Mouse (Mus musculus) testis, adult 2 months (tissue): ENCODE results near the gene Aqp6. TPM values are rescaled to one million over a fixed set of nuclear protein-coding genes. Genes with fewer than 3 reads are reported as not detected.

ENCODE experiments used
- H3K27ac ChIP-seq: fragments of 200-500 bp; 2 replicates; pipeline ENCODE4 v1.5.1; 2012; ENCODE audit warnings: low read depth, low read length; ENCODE audit not compliant: control insufficient read depth, insufficient read depth
- H3K27me3 ChIP-seq: fragments of 200-500 bp; 2 replicates; pipeline ENCODE4 v1.6.1; 2012; ENCODE audit warnings: mild to moderate bottlenecking, low read length, moderate library complexity; ENCODE audit not compliant: control insufficient read depth, insufficient read depth
- H3K36me3 ChIP-seq: fragments of 200-500 bp; 2 replicates; pipeline ENCODE4 v1.6.1; 2012; ENCODE audit warnings: mild to moderate bottlenecking, low read length; ENCODE audit not compliant: control insufficient read depth, insufficient read depth
- H3K4me1 ChIP-seq: fragments of 200-500 bp; 2 replicates; pipeline ENCODE4 v1.6.1; 2012; ENCODE audit warnings: low read length; ENCODE audit not compliant: control insufficient read depth, insufficient read depth
- H3K4me3 ChIP-seq: fragments of 200-500 bp; 2 replicates; pipeline ENCODE4 v1.5.1; 2012; ENCODE audit warnings: low read depth, mild to moderate bottlenecking, low read length, moderate library complexity, mixed read lengths; ENCODE audit not compliant: control insufficient read depth
- CTCF ChIP-seq: fragments of 200-500 bp; IDR thresholded peaks from 2 replicates; pipeline ENCODE4 v1.5.1; 2012; ENCODE audit warnings: low read depth, mild to moderate bottlenecking, inconsistent platforms, low read length, moderate library complexity; ENCODE audit not compliant: control insufficient read depth, insufficient read depth, insufficient replicate concordance
- POLR2A ChIP-seq: fragments of 200-500 bp; IDR thresholded peaks from 2 replicates; pipeline ENCODE4 v1.6.1; 2012; ENCODE audit warnings: low read depth, mild to moderate bottlenecking, inconsistent platforms, low read length, moderate library complexity; ENCODE audit not compliant: control insufficient read depth
- polyA plus RNA-seq: library from polyadenylated mRNA; depleted of rRNA; stranded (reverse); fragments of >200 nt; gene quantifications from 2 replicates; pipeline ENCODE4 v1.2.3, GENCODE M21; 2012; rRNA removed

The Aqp6 gene
- polyA plus RNA-seq: not detected in 2 replicates

DNA sequence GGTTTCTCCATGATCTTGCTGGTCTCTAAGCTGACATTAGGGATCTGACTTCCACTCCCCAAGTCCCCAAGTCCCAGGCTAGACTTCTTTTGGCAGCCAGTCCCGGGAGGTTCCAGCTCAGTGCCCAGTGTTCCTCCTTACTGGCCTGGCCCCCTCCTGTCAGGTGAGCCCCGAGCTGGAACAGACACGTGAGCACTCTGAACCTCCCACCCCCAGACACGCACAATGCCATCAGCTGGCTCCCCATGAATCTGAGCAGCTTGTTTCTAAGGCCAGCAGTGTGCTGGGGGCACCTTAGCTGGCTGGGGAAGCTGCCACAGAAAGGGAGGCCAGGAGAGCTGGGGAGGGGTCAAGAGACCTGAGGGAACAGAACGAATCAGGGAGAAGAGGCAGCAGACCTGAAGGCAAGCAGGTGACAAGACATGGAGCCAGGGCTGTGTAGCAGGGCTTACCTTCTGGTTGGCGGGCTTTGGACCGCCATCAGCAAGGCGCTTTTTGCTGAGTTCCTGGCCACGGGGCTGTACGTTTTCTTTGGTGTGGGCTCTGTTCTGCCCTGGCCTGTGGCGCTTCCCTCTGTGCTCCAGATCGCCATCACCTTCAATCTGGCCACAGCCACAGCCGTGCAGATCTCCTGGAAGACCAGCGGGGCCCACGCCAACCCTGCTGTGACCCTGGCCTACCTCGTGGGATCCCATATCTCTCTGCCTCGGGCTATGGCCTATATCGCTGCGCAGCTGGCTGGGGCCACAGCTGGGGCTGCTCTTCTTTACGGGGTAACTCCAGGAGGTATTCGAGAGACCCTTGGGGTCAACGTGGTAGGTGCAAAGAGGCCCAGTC lies at the start of gene Aqp6:
Gene Aqp6, plus strand, starts transcription at position 415 of the 837 bp plus-strand sequence.
- Histone ChIP-seq H3K36me3 (no peaks in the 10 kb centered on the region), H3K4me3 (no peak within 1 kb of the TSS), H3K27ac (no peak within 1 kb of the TSS), H3K4me1 (peaks cover 4% of the 10 kb centered on the region), H3K27me3 (no peaks in the 10 kb centered on the region)
- TF ChIP-seq POLR2A (no peak), CTCF (no peak)

DNA sequence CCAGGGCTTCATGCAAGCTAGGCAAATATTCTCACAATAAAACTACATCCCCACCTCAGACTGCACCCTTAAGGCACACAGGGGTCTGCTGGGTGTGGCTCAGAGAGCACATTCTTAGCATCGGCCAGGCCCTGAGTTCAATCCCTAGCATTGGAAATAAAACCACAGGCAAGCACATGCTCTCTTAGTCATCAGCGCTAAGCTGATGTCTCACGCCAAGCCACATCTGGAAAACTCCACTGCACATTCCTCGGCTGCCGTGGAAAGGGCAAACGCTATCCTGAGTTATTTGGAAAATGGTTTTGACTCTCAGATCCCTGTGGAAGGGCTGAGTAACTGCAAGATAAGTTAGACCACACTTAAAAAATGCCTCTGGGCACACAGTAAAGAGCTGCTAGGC lies 47.4 kb upstream of the Aqp6 start:
- no peak overlapping the region for H3K4me3 ChIP-seq
- no peak overlapping the region for H3K27ac ChIP-seq
- no peaks in the 10 kb centered on the region for H3K27me3 ChIP-seq
- H3K4me1 ChIP-seq: peaks cover 4% of the 10 kb centered on the region; the same call in 1 of the 2 replicates
- TF ChIP-seq POLR2A (no peak), CTCF (no peak)
- H3K36me3 ChIP-seq: no peaks in the 10 kb centered on the region

DNA sequence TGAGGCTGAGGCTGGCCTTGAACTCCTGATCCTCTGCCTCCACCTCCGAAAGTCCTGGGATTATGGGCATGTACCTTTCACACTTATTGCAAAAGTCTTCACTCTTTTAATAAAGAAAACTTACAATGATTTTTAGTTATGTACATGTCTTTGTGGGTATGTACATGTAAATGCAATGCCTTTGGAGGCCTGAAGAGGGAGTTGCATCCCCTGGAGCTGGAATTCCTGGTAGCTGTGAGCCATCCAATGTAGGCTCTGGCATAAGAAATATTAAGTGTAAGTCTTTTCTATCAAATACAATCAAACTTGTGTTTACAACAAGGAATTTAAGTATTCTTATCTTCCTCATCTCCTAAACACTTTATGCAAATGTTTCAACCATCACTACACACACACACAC lies 42.3 kb upstream of the Aqp6 start:
- Histone ChIP-seq H3K27me3 (no peaks in the 10 kb centered on the region), H3K4me3 (no peak overlapping the region), H3K36me3 (no peaks in the 10 kb centered on the region), H3K4me1 (no peaks in the 10 kb centered on the region), H3K27ac (no peak overlapping the region)
- TF ChIP-seq CTCF (no peak), POLR2A (no peak)

DNA sequence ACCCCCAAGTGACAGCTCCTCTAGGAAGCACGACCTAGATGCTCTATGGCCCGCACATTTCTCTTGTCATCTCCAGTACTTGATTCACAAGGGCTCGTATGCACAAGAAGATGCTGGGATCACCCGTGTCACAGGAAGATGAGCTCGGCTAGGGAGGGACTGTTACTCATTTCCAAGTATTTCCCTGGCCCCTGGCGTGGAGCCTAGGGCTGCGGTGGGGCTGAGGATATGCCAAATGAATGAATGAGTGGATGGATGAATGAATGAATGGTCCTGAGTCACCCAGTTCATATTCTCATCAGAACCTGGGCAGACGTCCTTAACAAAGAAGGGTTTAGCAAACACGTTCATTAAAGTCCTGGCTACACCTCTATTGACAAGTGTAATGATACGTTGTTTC lies 41.0 kb upstream of the Aqp6 start:
- H3K27ac ChIP-seq: no peak overlapping the region
- TF ChIP-seq CTCF (no peak), POLR2A (no peak)
- no peaks in the 10 kb centered on the region for H3K4me1 ChIP-seq
- no peaks in the 10 kb centered on the region for H3K27me3 ChIP-seq
- H3K4me3 ChIP-seq: no peak overlapping the region
- H3K36me3 ChIP-seq: no peaks in the 10 kb centered on the region

DNA sequence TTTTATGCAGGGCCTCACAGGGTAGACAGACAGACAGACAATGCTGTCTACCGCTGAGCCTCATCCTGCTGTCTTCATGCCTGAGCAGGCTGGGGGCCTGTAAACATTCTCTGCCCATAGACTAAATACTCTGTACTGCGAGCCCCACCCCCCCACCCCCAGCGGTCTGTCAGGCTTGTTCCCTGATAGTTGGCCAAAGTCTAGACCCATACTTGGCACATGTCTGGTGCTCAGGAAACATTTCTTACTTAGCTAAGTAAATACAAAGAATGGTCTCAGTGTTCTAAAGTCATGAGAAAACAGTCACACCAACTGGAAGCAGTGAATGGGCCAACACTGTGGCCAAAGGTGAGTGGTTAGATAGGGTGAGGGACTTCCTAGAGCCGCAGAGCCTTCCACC lies 33.8 kb upstream of the Aqp6 start:
- H3K4me1 ChIP-seq: peaks cover 4% of the 10 kb centered on the region
- TF ChIP-seq CTCF (no peak), POLR2A (no peak)
- H3K4me3 ChIP-seq: no peak overlapping the region
- no peak overlapping the region for H3K27ac ChIP-seq
- no peaks in the 10 kb centered on the region for H3K36me3 ChIP-seq
- no peaks in the 10 kb centered on the region for H3K27me3 ChIP-seq

DNA sequence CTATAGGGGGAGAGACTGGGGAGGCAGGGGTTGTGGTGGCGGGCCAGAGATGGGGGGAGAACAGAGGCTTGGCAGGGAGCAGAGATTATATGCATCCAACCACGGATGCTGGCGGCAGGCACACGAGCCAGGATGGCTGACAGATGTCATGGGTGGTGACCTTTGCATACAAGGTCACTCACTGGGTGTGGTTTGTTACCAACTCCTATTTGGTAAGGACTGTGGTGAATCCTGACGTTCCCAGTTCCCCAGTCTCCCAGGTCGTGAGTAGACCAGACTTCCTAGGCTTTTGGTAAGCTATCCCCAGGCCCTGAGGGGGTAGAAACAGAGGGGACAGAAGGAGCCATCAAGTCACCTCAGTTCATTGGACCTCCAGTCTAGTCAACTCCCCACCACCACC lies 32.5 kb upstream of the Aqp6 start:
- TF ChIP-seq POLR2A (no peak), CTCF (no peak)
- peaks cover 4% of the 10 kb centered on the region for H3K4me1 ChIP-seq
- H3K27ac ChIP-seq: no peak overlapping the region
- no peaks in the 10 kb centered on the region for H3K36me3 ChIP-seq
- no peak overlapping the region for H3K4me3 ChIP-seq
- no peaks in the 10 kb centered on the region for H3K27me3 ChIP-seq

DNA sequence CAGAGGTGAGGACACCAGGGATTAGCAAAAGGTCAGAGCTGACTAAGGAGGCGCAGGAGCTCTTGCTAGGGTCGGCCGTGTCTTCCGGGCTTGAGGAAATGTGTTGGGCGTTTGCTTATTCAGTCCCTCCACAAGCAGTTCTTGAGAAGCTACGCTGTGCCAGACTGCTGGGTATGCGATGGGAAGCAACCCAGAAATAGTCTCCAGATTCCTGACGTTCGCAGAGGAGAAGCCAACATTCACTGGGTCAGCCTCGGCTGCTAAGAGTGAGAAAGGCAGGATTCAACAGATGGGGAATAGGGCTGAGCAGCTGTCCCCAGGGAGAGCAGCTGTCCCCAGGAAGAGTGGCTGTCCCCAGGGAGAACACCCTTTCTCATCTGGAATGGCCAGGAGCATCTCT lies 32.1 kb upstream of the Aqp6 start:
- no peak overlapping the region for H3K4me3 ChIP-seq
- TF ChIP-seq CTCF (no peak), POLR2A (no peak)
- H3K36me3 ChIP-seq: no peaks in the 10 kb centered on the region
- no peak overlapping the region for H3K27ac ChIP-seq
- no peaks in the 10 kb centered on the region for H3K27me3 ChIP-seq
- peaks cover 4% of the 10 kb centered on the region for H3K4me1 ChIP-seq
